Mouse (Mus musculus): ENCODE measurements around the gene Olfr998. TPM values are rescaled to one million over a fixed set of nuclear protein-coding genes. Genes with fewer than 3 reads are reported as not detected.
"Not testable (repeated sequence)": the region's sequence is repeated elsewhere in the genome, so short reads cannot be mapped to it uniquely, and the experiment has no call there.

Gene Olfr998
- total RNA-seq (2021) = not detected
- long read RNA-seq, experiment 1 = 0 reads
- long read RNA-seq, experiment 2 = 0 reads

- DNase-seq (ENCODE audit: low spot score) = not testable (repeated sequence)
Observed at GRCm38 (mm10) chr2:85588648-85589047, at the start of gene Olfr998. TSS of gene Olfr998 (plus strand) at chr2:85588948.

GRCm38 (mm10) chr2:85554806-85555205 is 33.9 kb upstream of the Olfr998 start:
- DNase-seq (ENCODE audit: low spot score) = no peak

GRCm38 (mm10) chr2:85560226-85560625 is 28.5 kb upstream of the Olfr998 start:
- no peak for DNase-seq (ENCODE audit: low spot score)

GRCm38 (mm10) chr2:85561187-85561586 is 27.6 kb upstream of the Olfr998 start:
- DNase-seq (ENCODE audit: low spot score) = peak; percentile 13

GRCm38 (mm10) chr2:85578915-85579314 is 9.8 kb upstream of the Olfr998 start, which contains the start of gene Olfr996:
TSS of gene Olfr996 (plus strand) at chr2:85579215.
- no peak for DNase-seq (ENCODE audit: low spot score)

- DNase-seq (ENCODE audit: low spot score) = no peak
Observed at GRCm38 (mm10) chr2:85611803-85612202, 23.1 kb downstream of the Olfr998 start, which contains the start of gene Olfr1000. TSS of gene Olfr1000 (minus strand) at chr2:85611903.

Other genes with a start within 250 kb of the Olfr998 start
- not detected for gene Olfr987, start 249.6 kb upstream of the Olfr998 start, total RNA-seq (2021)
- not detected for gene Olfr988, start 225.7 kb upstream of the Olfr998 start, total RNA-seq (2021)
- gene Olfr992, start 179.5 kb upstream of the Olfr998 start, total RNA-seq (2021) = not detected
- gene Olfr993, start 174.1 kb upstream of the Olfr998 start, total RNA-seq (2021) = not detected
- not detected for gene Olfr994, start 152.5 kb upstream of the Olfr998 start, total RNA-seq (2021)
- gene Olfr995, start 145.3 kb upstream of the Olfr998 start, total RNA-seq (2021) = not detected
- gene 4833423E24Rik, start 69.9 kb upstream of the Olfr998 start, total RNA-seq (2021) = not detected
- gene Olfr996, start 9.7 kb upstream of the Olfr998 start, total RNA-seq (2021) = not detected
- gene Olfr1000, start 23.0 kb downstream of the Olfr998 start, total RNA-seq (2021) = not detected
- gene Olfr1002, start 61.8 kb downstream of the Olfr998 start, total RNA-seq (2021) = not detected
- not detected for gene Olfr154, start 75.5 kb downstream of the Olfr998 start, total RNA-seq (2021)
- not detected for gene Olfr1006, start 89.8 kb downstream of the Olfr998 start, total RNA-seq (2021)
- gene Olfr1008, start 100.5 kb downstream of the Olfr998 start, total RNA-seq (2021) = not detected
- not detected for gene Olfr1009, start 126.5 kb downstream of the Olfr998 start, total RNA-seq (2021)
- gene Olfr1012, start 173.8 kb downstream of the Olfr998 start, total RNA-seq (2021) = not detected
- not detected for gene Olfr1013, start 178.2 kb downstream of the Olfr998 start, total RNA-seq (2021)
- not detected for gene Olfr1014, start 183.8 kb downstream of the Olfr998 start, total RNA-seq (2021)
- gene Olfr1015, start 193.1 kb downstream of the Olfr998 start, total RNA-seq (2021) = not detected
- gene Olfr1016, start 213.6 kb downstream of the Olfr998 start, total RNA-seq (2021) = not detected
- gene Olfr1018, start 229.5 kb downstream of the Olfr998 start, total RNA-seq (2021) = not detected

Data from gastrocnemius, adult 18-20 months (tissue).